Mouse (Mus musculus) ES-Bruce4 (cell line): Measurements from ENCODE around the gene Hexa.
A peak's percentile ranks its signal among the peaks of the same experiment; 100 is the strongest.

Experiments
- CTCF ChIP-seq: IDR thresholded peaks from one replicate; pipeline ENCODE4 v1.8.1; 2011; ENCODE audit warnings: low read depth, low read length
- EP300 ChIP-seq: IDR thresholded peaks from 2 replicates; pipeline ENCODE4 v1.6.1; 2011; ENCODE audit warnings: low read depth, low read length; ENCODE audit not compliant: insufficient read depth
- POLR2A ChIP-seq: IDR thresholded peaks from one replicate; pipeline ENCODE4 v1.8.1; 2011; ENCODE audit warnings: low read length; ENCODE audit not compliant: insufficient read depth

DNA sequence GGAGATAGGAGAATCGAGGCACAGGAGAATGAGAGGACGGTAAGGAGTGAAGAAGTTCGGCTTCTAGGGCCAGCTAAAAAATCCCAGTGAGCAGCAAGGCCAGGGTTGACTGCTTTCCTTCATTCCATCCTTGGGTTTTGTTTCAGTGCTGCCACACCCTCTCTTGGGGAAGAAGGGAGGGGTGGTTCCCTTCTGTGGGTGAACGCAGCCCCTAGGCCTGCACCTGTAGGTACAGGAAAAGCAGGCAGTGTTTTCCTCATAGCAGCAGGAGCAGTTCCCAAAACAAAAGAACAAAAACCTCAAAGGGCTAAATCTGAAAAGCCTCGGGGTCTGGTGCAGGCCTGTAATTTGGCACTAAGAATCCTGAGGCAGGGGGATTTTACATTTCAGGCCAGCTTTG is 7.7 kb upstream of the Hexa start:
- TF ChIP-seq CTCF (no peak), POLR2A (no peak), EP300 (peak; percentile 61; the same call in 1 of the 2 replicates)
